Mouse (Mus musculus) bone marrow, adult 2 months (tissue): ENCODE measurements around the gene Tex14.

Experiments
- CTCF ChIP-seq: fragments of 200-500 bp; IDR thresholded peaks from 2 replicates; pipeline ENCODE4 v1.5.1; 2011; ENCODE audit warnings: low read length, control low read depth; ENCODE audit not compliant: control insufficient read depth, insufficient read depth
- POLR2A ChIP-seq: fragments of 200-500 bp; IDR thresholded peaks from 2 replicates; pipeline ENCODE4 v1.6.1; 2011; ENCODE audit warnings: low read depth, mild to moderate bottlenecking, control low read depth, low read length, borderline replicate concordance; ENCODE audit not compliant: control insufficient read depth

DNA sequence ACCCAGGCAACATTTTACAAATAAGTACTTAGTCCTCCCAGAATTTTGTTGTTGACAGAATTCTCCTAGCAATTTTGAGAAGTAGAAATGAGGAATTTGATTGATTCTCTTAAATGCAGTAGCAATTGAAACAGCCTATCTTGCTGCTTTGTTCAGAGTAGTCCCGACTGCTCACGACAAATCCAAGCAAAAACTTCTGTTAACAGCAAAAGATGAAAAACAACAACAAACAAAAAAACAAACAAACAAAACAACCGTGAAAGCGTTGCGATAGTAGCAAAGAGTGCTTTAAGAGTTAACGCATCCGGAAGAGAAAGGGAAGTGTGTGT is 21.2 kb downstream of the Tex14 start:
- TF ChIP-seq POLR2A (no peak), CTCF (no peak)
